Mouse (Mus musculus) megakaryocyte, adult 5-6 weeks (primary cell): ENCODE results near the gene Cdk2ap2. TPM values are rescaled to one million over a fixed set of nuclear protein-coding genes. Genes with fewer than 3 reads are reported as not detected.
A peak's percentile ranks its signal among the peaks of the same experiment; 100 is the strongest.

Source experiments
- ATAC-seq: 2 replicates; pipeline ENCODE4 v1.8.0; 2016; ENCODE audit warnings: mild to moderate bottlenecking, inconsistent platforms; ENCODE audit not compliant: poor library complexity, severe bottlenecking
- total RNA-seq, 2 experiments: library from RNA; stranded (forward) in 1 of 2; stranded (reverse) in 1 of 2; fragments of 153-499, 151-499 nt in 1 of 2; fragments of 221-1000, 200-1000 nt in 1 of 2; gene quantifications; 2 replicates each; pipeline versions ENCODE4 v1.2.3 to v1.2.4; 2015 to 2017

The Cdk2ap2 gene
- total RNA-seq, 2 experiments from 2014 or later, result 83.4 to 277 TPM

DNA sequence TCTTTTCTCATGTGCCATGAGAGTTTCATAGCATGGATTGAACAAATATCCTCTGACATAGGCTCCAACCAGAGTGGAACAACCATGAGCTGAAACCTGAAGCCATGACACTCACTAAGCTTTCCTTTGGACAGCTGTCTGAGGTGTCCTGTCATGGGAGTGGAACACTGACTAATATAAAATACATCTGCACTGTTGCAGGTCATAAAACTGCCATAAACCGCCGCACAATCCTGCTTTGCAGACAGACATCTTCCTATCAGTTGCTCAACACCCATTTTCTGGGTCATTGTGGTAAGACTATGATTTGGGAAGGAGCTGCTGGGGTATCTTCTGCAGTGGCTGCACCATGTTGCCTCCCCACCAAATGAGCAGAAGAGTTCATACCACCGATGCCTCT is 4.2 kb upstream of the Cdk2ap2 start:
- ATAC-seq, result no peak

DNA sequence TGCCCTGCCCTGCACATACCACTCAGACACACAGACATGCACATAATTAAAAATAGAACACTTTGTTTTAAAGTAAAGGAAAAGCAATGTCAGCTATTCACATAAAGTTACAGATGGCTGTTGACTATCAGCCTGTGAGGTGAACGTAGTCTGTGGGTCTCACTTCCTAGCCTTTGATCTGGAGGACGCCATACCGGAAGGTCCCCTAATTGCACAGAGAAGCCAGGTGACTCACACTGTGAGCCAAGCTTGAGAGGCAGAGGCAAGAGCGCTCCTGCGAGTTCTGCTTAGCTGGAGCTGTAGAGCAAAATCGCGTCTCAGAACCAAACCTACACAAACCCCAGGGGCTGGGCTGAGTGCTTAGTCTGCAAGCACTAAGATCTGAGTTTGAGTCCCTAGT is 3.2 kb upstream of the Cdk2ap2 start:
- no peak for ATAC-seq

DNA sequence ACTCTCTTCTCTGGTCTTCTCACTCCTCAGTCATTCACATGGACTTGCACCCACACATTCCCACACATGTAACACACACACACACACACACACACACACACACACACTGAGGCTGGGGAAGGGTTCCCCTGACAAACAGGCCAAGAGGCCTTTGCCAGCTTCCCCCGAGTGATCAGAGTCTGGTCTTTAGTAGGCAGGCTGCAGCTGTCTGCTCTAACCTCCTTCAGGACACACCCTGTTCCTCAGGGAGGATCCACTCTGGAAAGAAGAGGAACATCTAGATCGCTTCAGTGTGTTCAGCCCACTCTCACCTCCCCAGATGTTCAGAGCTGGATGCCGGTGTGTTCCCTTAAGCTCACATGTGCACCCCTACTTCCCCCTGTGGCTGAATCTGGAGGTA is 2.6 kb upstream of the Cdk2ap2 start:
- no peak for ATAC-seq

DNA sequence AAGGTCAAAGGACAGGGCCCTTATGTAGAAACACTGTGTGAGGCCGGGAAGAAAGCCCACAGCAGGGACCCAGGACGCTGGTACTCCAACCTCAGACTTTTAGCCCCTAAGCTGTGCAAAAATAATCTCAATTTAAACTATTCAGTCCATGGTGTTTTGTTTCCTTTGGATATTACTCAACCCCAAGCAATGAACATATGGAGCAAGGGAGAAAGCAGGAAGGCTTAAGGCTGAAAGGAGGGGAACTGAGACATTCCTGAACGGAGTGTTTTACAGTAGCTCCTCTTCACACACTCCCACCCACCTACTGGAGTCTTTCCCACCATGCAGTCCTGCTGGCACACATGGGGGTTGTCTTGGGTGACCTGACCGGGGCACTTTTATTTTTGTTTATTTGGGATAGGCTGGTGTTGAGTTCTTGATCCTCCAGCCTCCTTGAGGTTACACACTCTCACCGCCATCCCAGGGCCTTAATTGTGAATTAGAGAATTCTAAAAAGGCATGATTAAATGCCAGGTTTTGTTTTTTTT is 2.1 kb upstream of the Cdk2ap2 start:
- ATAC-seq, result no peak

DNA sequence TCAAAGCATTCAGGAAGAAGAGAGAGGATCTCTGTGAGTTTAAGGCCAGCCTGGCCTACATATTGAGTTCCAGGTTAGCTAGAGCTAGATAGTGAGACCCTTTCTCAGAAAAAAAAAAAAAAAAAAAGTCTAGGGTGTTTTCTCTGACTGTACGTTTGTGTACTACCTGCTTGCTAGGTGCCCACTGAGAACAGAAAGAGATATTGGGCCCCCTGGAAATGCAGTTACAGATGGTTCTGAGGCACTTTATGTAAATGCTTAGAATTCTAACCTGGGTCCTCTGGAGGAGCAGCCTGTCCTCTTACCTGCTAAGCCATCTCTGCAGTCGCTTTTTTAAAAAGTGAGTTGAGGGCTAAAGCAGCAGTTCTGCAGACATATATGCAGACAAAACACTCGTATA is 1.2 kb upstream of the Cdk2ap2 start:
- ATAC-seq, result no peak

DNA sequence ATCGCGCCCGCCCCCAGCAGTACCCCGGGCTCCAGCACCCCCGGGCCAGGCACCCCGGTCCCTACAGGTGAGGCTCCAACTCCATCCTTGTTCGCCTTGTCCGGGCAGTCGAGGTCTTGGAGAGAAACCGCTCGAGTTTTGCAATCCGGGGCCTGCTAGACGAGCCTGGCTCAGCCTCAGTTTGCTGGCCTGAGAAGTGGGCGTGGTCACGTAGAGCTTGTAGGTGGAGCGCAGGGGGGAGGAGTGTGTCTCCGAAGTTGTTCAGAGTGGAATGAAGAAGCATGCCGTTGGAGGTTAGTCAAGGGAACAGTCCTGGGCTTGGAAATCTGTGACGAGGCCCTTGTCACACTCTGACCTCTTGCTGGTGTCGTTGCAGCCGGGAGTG is 451 bp downstream of the Cdk2ap2 start:
- peak; percentile 45 for ATAC-seq

DNA sequence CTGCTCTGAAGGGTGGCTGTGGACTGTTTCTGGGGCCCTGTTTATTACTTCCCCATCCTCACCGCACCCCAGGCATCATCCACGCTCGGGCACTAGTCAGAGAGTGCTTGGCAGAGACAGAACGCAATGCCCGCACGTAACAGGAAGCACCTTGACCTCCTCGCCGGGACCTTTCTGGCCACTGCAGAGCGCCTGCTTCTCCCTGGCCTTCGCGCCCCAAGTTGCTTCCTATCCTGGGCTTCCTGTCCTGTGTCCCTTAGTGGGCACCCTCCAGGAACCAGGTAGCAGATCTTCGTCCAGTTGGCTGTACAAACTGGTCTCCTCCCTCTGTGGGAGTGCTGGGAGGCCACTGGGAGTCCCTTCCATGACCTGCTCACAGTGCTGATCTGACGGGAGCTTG is 1.4 kb downstream of the Cdk2ap2 start:
- 0 out of 2 replicates have a peak, but pooled peaks have one; percentile 4 for ATAC-seq

DNA sequence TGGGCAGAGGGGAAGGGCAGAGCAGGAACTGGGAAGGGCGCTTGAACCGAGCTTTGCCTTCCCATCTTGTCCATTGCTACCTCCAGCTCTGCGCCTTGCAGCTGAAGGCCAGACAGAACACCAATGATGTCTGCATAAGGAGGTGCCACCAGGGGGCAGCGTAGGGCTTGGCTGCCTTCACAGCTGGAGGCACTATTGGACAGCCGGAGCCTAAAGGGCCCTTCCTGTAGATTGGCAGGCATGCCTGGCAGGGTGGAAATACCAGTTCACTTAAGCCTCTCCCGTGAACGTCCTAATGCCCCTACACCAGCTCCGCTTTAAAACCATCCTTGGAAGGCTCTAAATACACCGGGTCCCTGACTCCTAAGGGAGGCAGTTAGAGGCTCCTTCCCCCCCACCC is 2.1 kb downstream of the Cdk2ap2 start:
- ATAC-seq, result peak; percentile 46

DNA sequence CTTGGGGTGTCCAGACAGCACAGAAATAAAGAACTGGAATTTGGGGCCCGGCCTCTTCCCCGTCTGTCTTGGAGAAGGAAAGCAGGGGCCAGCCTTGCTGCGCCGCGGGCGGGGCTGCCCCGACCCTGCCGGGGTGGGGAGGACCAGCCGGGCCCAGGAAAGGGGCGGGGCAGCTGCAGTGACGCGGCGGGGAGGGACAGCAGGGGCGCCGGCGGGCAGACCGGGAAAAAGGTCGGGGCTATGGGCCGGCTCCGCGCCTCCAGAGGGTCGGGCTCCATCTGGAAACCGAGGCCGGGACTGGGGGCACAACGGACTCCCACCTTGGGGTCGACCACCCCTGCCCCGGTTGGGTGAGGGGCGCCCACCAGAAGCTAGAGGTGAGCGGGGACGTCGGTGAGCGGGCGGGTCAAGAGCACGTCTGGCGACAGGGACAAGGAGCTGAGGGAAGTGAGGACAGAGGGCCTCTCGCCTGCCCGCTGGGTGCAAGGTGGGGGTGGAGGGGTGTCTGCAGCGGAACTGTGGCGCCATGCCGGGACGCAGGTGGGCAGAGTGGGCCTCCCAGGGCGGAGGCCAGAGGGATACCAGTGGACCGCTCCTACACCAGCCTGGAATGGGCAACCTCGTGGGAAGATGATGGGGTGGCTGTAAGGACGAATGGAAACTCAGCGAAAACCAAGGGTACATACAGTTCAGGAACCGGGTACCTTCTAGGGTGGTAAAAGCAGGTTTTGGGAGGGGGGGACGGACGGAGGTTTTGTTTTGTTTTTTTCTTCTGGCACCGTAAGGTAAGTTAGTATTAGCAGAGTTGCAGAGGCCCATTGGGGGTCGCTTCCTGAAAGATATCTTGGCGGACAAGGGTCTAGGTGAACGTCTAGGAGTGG is 3.1 kb downstream of the Cdk2ap2 start, which contains the start of gene Pitpnm1:
Pitpnm1 (plus strand) TSS at position 162 of the 881 bp plus-strand sequence.
- peak; percentile 23 for ATAC-seq

DNA sequence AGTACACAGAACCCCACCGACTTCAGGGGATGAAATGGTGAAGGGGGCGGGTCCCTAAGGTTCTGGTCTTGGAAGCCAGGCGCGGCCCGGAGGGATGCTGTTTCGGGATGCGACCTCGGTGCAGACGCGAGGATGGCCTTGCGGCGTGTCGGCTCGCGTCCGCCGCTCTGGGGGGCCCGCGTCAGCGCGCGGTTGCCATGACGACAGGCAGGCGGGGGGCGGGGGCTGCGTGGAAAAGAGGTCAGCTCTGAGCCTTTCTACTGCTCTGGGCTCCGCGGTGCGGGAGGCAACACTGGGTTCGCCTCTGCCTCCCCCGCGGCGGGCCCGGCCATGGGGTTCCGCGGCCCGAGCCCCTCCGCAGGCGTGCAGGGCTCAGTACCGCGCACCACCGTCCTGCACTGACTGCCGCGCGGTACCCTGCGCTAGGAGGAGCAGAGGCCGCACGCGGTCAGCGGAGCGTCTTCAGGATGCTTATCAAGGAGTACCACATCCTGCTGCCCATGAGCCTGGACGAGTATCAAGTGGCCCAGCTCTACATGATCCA is 3.8 kb downstream of the Cdk2ap2 start:
- no peak for ATAC-seq

DNA sequence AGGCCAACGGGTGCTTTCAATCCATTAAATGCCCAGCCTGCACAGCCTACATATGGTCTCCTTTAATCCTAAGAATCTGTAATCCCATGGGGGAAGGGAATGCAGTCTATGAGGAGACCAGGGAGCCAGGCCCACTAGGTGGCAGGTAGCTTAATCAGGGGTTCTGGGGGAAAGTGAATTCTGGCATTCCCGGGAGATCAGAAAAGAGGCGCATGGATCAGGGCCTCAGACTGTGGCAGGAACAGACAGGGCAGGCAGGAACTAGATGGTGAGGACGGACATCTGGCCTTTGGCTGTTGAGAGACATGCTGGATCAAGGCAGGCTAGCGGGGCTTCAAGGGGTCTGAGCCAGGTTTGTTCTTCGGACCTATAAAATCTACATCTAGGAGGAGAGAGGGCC is 4.5 kb downstream of the Cdk2ap2 start:
- no peak for ATAC-seq

DNA sequence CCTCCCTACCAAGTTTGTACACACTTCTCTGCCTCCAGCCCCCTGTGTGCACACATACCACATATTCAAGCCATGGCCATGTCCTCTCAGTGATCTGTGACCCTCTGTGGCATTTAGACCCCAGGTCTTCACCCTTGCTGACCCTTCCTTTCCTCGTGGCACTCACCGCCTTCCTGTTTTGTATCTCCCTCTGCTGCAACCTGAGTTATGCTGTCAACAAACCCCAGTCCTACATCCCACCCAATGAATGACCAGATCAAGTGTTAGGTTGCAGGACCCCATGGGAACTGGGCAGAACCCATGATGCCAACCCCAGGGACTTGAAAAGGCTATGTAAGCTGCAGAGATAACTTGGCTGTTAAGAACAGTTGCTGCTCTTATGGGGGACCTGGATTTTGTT is 5.1 kb downstream of the Cdk2ap2 start:
- no peak for ATAC-seq

DNA sequence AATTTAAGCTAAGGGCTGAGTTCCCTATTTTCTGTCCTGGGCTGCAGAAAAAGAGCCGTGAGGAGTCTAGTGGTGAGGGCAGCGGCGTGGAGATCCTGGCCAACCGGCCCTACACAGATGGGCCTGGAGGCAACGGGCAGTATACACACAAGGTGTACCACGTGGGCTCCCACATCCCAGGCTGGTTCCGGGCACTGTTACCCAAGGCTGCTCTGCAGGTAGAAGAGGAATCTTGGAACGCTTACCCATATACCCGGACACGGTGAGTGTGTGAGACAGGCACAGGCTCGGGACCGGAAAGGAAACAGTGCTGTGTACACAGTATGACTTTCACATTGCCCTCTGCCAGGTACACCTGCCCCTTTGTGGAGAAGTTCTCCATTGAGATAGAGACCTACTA is 5.6 kb downstream of the Cdk2ap2 start:
- ATAC-seq, result no peak

DNA sequence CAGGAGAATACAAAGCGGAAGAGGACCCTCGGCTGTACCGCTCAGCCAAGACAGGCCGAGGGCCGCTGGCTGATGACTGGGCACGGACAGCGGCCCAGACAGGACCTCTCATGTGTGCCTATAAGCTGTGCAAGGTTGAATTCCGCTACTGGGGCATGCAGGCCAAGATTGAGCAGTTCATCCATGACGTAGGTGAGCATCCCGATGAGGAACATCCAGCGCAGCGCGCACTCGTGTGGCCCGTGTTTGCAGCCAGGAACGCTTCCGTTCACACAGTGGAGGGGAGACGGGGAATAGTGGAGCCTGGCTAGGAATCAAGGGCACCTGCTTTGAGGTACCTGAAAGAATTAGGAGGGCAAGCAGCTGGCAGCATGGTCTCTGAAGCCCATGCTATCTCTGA is 6.3 kb downstream of the Cdk2ap2 start:
- no peak for ATAC-seq

DNA sequence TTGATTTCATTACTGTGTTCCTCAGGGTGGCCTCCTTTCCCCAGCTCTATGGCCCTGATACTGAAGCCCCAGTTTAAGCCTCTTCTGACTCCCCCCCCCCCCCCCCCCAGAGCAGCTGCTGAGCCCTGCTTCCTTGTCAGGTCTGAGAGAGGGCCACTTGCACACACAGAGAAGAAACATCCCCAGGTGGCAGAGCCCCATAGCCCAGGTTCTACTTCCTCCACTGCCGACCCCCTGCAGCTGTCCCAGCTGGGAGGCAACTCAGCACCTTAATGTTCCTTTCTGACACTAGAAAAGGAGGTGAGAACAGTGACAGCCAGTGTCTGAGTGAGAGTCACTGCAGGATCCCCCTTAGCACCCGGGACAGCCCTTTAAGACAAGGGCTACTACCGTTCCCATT is 6.8 kb downstream of the Cdk2ap2 start:
- ATAC-seq, result no peak

DNA sequence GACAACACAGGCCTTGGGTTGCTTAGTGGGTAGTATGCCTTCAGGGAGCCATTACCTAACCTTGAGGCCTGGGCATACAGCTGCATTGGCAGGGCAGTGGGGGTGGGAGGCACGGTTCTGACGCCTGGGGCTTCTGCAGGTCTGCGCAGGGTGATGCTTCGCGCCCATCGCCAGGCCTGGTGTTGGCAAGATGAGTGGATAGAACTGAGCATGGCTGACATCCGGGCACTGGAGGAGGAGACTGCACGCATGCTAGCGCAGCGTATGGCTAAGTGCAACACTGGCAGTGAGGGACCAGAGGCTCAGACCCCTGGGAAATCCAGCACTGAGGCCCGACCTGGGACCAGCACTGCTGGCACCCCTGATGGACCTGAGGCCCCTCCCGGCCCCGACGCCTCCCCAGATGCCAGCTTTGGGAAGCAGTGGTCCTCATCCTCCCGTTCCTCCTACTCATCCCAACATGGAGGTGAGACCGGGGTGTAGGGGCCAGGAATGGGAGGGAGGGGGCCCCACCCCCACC is 7.8 kb downstream of the Cdk2ap2 start:
- no peak for ATAC-seq

DNA sequence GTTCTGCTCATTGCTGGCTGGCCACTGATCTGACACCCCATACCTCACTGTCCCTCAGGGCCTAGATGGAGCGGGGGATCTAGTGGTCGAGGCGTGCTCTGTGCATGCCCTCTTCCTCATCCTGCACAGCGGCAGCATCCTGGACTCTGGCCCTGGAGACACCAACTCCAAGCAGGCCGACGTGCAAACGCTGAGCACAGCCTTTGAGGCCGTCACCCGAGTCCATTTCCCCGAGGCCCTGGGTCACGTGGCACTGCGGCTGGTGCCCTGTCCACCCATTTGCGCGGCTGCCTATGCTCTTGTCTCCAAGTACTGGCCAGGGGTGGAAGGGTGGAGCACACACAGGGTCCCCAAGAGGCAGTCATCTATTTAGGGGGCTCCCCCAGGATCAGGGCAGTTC is 9.7 kb downstream of the Cdk2ap2 start:
- ATAC-seq, result no peak

DNA sequence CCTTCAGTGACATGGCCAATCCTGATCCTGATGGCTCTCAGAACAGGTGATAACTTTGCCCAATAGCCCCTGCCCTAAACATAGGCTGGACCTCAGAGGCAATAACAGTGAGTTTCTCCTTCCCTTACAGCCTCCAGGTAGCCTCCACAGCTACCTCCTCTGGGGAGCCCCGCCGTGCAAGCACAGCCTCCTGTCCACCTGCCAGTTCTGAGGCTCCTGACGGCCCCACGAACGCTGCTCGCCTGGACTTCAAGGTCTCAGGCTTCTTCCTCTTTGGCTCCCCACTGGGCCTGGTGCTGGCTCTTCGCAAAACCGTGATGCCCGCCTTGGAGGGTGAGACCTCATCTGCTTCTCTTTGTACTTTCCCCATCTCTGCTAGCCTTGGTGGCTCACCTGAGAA is 11.6 kb downstream of the Cdk2ap2 start:
- ATAC-seq, result no peak

DNA sequence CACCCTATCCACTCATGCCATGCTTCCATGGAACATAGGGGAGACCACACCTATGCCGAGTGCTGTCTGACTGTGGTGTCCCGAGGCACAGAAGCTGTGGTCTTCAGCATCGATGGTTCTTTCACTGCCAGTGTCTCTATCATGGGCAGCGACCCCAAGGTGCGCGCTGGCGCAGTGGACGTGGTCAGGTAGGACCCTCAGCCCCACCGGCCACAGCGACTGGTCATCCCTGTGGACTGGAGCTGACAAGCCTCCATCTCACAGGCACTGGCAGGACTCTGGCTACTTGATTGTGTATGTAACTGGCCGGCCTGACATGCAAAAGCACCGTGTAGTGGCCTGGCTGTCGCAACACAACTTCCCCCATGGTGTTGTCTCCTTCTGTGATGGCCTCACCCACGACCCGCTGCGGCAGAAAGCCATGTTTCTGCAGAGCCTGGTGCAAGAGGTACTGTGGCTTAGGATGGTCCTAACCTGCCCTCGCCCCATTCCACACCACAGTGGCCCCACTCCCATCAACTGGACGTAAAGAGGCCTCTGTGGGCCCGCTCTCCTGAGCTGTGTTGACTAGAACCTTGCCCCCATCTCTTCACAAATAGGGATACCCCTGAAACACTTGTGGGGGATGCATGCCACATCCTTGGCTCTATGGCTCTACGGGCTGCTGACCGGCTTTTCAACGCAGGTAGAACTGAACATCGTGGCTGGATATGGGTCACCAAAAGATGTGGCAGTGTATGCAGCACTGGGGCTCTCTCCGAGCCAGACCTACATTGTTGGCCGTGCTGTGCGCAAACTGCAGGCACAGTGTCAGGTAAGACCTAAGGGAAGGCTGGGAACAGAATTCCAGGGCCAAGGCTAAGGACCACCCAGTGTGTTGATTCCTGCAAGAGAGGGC is 15.3 kb downstream of the Cdk2ap2 start:
- ATAC-seq, result peak; percentile 80

DNA sequence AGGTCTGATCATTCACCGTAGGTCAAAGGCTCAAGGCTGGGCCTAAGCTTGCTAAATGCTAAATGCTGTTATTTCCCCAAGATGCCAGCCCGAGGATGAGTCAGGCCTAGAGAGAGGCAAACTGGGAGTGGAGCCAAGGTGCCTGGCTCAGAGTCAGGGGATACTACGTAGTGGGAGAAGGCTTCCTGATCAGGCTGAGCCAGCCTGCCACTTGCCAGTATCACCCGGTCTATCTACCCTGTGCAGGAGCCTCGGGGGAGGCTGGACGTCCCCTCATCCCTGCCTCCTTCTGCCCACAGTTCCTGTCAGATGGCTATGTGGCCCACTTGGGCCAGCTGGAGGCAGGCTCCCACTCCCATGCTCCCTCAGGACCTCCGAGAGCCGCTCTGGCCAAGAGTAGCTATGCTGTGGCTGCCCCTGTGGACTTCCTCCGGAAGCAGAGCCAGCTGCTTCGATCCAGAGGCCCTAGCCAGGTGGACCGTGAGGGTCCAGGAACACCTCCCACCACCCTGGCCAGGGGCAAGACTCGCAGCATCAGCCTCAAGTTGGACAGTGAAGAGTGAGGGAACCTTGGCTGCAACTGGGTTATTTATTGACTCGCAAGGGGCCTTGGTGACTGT is 16.3 kb downstream of the Cdk2ap2 start:
- ATAC-seq, result peak; percentile 48

DNA sequence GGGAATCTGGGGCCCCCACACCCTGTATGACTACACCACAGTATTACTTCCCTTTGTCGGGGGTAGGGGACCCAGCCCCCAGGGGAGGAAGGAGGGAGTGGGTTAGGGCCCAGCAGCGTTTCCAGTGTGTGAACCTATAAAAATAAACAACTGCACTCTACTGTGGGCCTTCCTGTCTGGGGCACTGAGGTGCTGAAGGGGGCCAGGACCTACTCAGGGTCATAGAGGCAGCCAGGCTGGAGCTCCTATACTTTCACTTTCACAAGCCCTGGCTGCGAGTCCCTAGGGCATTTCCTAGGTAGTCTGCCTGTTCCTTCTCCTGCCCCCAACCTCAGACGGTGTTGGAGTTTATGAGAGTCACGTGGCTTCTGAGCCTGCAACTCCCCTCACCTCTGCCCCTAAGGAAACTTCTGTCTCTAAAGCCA is 16.8 kb downstream of the Cdk2ap2 start:
- ATAC-seq, result peak; percentile 36
